Mouse (Mus musculus) heart, embryonic 10.5 days (tissue): Measurements from ENCODE around the gene Ptms. TPM values are rescaled to one million over a fixed set of nuclear protein-coding genes. Genes with fewer than 3 reads are reported as not detected.

Source experiments
- DNase-seq: peaks from one replicate; pipeline ENCODE4 v3.0.0-alpha.2; 2017; ENCODE audit warnings: low spot score
- H3K27ac ChIP-seq: fragments of 300-500 bp; sonication (generic); 2 replicates; pipeline ENCODE4 v1.5.1; 2016; ENCODE audit warnings: mild to moderate bottlenecking
- H3K27me3 ChIP-seq: fragments of 300-500 bp; sonication (generic); 2 replicates; pipeline ENCODE4 v1.6.1; 2016; ENCODE audit warnings: mild to moderate bottlenecking; ENCODE audit not compliant: poor library complexity, insufficient read depth, severe bottlenecking
- H3K36me3 ChIP-seq: fragments of 300-500 bp; sonication (generic); 2 replicates; pipeline ENCODE4 v1.6.1; 2016; ENCODE audit warnings: mild to moderate bottlenecking, moderate library complexity
- H3K4me1 ChIP-seq: fragments of 300-500 bp; sonication (generic); 2 replicates; pipeline ENCODE4 v1.6.1; 2016; ENCODE audit warnings: mild to moderate bottlenecking
- H3K4me3 ChIP-seq: fragments of 300-500 bp; sonication (generic); 2 replicates; pipeline ENCODE4 v1.5.1; 2016; ENCODE audit warnings: mild to moderate bottlenecking, moderate library complexity
- H3K9me3 ChIP-seq: fragments of 300-500 bp; sonication (generic); 2 replicates; pipeline ENCODE4 v1.6.1; 2016; ENCODE audit warnings: mild to moderate bottlenecking, moderate library complexity
- WGBS: fragments of 180-500 bp; shearing (Covaris S2); methylation state at CpG from one replicate; pipeline ENCODE4 v1.1.7; 2016; 5-methylcytosine and 5-hydroxymethylcytosine counted together
- polyA plus RNA-seq: library from polyadenylated mRNA; unstranded; fragments of >200 nt; fragmentation: Nextera tagmentation; extraction: Ambion mirVana; gene quantifications from 2 replicates; pipeline ENCODE4 v1.2.1, GENCODE M21; 2016

The Ptms gene
- polyA plus RNA-seq: 123 and 174 TPM in 2 replicates

GRCm38 (mm10) chr6:124919695-124920317 lies at the start of gene Ptms:
Gene Ptms (minus strand): TSS chr6:124920103.
- H3K4me1 ChIP-seq: peaks cover 56% of the 10 kb centered on the region
- no peaks in the 10 kb centered on the region for H3K9me3 ChIP-seq
- peaks cover 5% of the 10 kb centered on the region for H3K36me3 ChIP-seq
- H3K4me3 ChIP-seq: peak within 1 kb of the TSS; percentile 97
- H3K27ac ChIP-seq: peak within 1 kb of the TSS; percentile 99
- 1% methylated on average over 13 of the region's 13 CpGs for WGBS
- no peaks in the 10 kb centered on the region for H3K27me3 ChIP-seq
- DNase-seq: peak; percentile 99

- 67% methylated on average over 4 of the region's 4 CpGs for WGBS
- Histone ChIP-seq H3K27ac (no peak overlapping the region), H3K27me3 (no peaks in the 10 kb centered on the region), H3K4me3 (no peak overlapping the region), H3K9me3 (no peaks in the 10 kb centered on the region), H3K4me1 (peaks cover 18% of the 10 kb centered on the region), H3K36me3 (peaks cover 11% of the 10 kb centered on the region; the same call in 1 of the 2 replicates)
- peak; percentile 63 for DNase-seq
These were observed 47.9 kb upstream of the Ptms start for GRCm38 (mm10) chr6:124967766-124968165.

GRCm38 (mm10) chr6:124966466-124967118 lies 46.7 kb upstream of the Ptms start:
- peak; percentile 57 for DNase-seq
- H3K4me3 ChIP-seq: peak overlapping the region; percentile 87; the same call in 1 of the 2 replicates
- no peak overlapping the region for H3K27ac ChIP-seq
- no peaks in the 10 kb centered on the region for H3K27me3 ChIP-seq
- peaks cover 22% of the 10 kb centered on the region for H3K36me3 ChIP-seq
- no peaks in the 10 kb centered on the region for H3K9me3 ChIP-seq
- H3K4me1 ChIP-seq: peaks cover 27% of the 10 kb centered on the region
- WGBS: 95% methylated on average over 7 of the region's 7 CpGs

- peaks cover 27% of the 10 kb centered on the region for H3K4me1 ChIP-seq
- peak overlapping the region; percentile 98 for H3K27ac ChIP-seq
- peaks cover 30% of the 10 kb centered on the region for H3K36me3 ChIP-seq
- 17% methylated on average over 15 of the region's 15 CpGs for WGBS
- no peaks in the 10 kb centered on the region for H3K9me3 ChIP-seq
- peak; percentile 71 for DNase-seq
- H3K4me3 ChIP-seq: peak overlapping the region; percentile 87
- no peaks in the 10 kb centered on the region for H3K27me3 ChIP-seq
These were observed 45.8 kb upstream of the Ptms start for GRCm38 (mm10) chr6:124965747-124966146.

- under 1% methylated on average over 68 of the region's 68 CpGs for WGBS
- Histone ChIP-seq H3K27ac (peak within 1 kb of the TSS; percentile 98), H3K4me1 (peaks cover 27% of the 10 kb centered on the region), H3K36me3 (peaks cover 35% of the 10 kb centered on the region), H3K4me3 (peak within 1 kb of the TSS; percentile 87), H3K9me3 (no peaks in the 10 kb centered on the region), H3K27me3 (no peaks in the 10 kb centered on the region)
- DNase-seq: peak; percentile 95
These were observed 45.3 kb upstream of the Ptms start, which contains the start of gene Cops7a for GRCm38 (mm10) chr6:124965088-124965719. Gene Cops7a (minus strand): TSS chr6:124965538.

- Histone ChIP-seq H3K4me3 (peak overlapping the region; percentile 87), H3K27me3 (no peaks in the 10 kb centered on the region), H3K36me3 (peaks cover 41% of the 10 kb centered on the region), H3K27ac (peak overlapping the region; percentile 98), H3K9me3 (no peaks in the 10 kb centered on the region), H3K4me1 (peaks cover 27% of the 10 kb centered on the region)
- 42% methylated on average over 16 of the region's 16 CpGs for WGBS
- DNase-seq: no peak
These were observed 44.7 kb upstream of the Ptms start for GRCm38 (mm10) chr6:124964638-124965037.

- Histone ChIP-seq H3K9me3 (no peaks in the 10 kb centered on the region), H3K4me3 (no peak overlapping the region), H3K4me1 (peaks cover 24% of the 10 kb centered on the region), H3K36me3 (peaks cover 68% of the 10 kb centered on the region), H3K27me3 (no peaks in the 10 kb centered on the region), H3K27ac (no peak overlapping the region)
- DNase-seq: no peak
- WGBS: 92% methylated on average over 12 of the region's 12 CpGs
These were observed 41.1 kb upstream of the Ptms start for GRCm38 (mm10) chr6:124961021-124961420.

- Histone ChIP-seq H3K4me1 (peaks cover 18% of the 10 kb centered on the region), H3K4me3 (no peak overlapping the region), H3K9me3 (no peaks in the 10 kb centered on the region), H3K27ac (no peak overlapping the region), H3K36me3 (peaks cover 79% of the 10 kb centered on the region), H3K27me3 (no peaks in the 10 kb centered on the region)
- no peak for DNase-seq
- 95% methylated on average over 13 of the region's 13 CpGs for WGBS
These were observed 40.1 kb upstream of the Ptms start for GRCm38 (mm10) chr6:124959960-124960359.

- Histone ChIP-seq H3K4me3 (no peak overlapping the region), H3K27ac (no peak overlapping the region), H3K36me3 (peaks cover 81% of the 10 kb centered on the region), H3K9me3 (no peaks in the 10 kb centered on the region), H3K4me1 (peaks cover 9% of the 10 kb centered on the region; the same call in 1 of the 2 replicates), H3K27me3 (no peaks in the 10 kb centered on the region)
- no peak for DNase-seq
- WGBS: 85% methylated on average over 3 of the region's 3 CpGs
These were observed 38.2 kb upstream of the Ptms start for GRCm38 (mm10) chr6:124958127-124958526.

- WGBS: 84% methylated on average over 4 of the region's 4 CpGs
- DNase-seq: no peak
- H3K36me3 ChIP-seq: peaks cover 59% of the 10 kb centered on the region
- H3K27me3 ChIP-seq: no peaks in the 10 kb centered on the region
- H3K9me3 ChIP-seq: no peaks in the 10 kb centered on the region
- H3K4me1 ChIP-seq: no peaks in the 10 kb centered on the region
- no peak overlapping the region for H3K27ac ChIP-seq
- H3K4me3 ChIP-seq: no peak overlapping the region
These were observed 35.3 kb upstream of the Ptms start for GRCm38 (mm10) chr6:124955212-124955611.

- Histone ChIP-seq H3K27ac (no peak overlapping the region), H3K9me3 (no peaks in the 10 kb centered on the region), H3K4me1 (no peaks in the 10 kb centered on the region), H3K27me3 (no peaks in the 10 kb centered on the region), H3K36me3 (peaks cover 49% of the 10 kb centered on the region), H3K4me3 (no peak overlapping the region)
- DNase-seq: no peak
- WGBS: 80% methylated on average over 2 of the region's 2 CpGs
These were observed 34.2 kb upstream of the Ptms start for GRCm38 (mm10) chr6:124953991-124954715.

GRCm38 (mm10) chr6:124943526-124943925 lies 23.6 kb upstream of the Ptms start:
- 81% methylated on average over 3 of the region's 3 CpGs for WGBS
- Histone ChIP-seq H3K27me3 (no peaks in the 10 kb centered on the region), H3K4me1 (no peaks in the 10 kb centered on the region), H3K9me3 (no peaks in the 10 kb centered on the region), H3K36me3 (peaks cover 11% of the 10 kb centered on the region), H3K4me3 (no peak overlapping the region), H3K27ac (no peak overlapping the region)
- no peak for DNase-seq
